Mouse (Mus musculus) embryonic fibroblast, embryonic 13.5 days (primary cell): ENCODE data around the gene Nup210l.

Source experiments
- CTCF ChIP-seq: IDR thresholded peaks from 2 replicates; pipeline ENCODE4 v1.5.1; 2011; ENCODE audit warnings: mild to moderate bottlenecking, control low read depth, low read length, moderate library complexity, borderline replicate concordance; ENCODE audit not compliant: insufficient read depth
- POLR2A ChIP-seq: IDR thresholded peaks from 2 replicates; pipeline ENCODE4 v1.6.1; 2011; ENCODE audit warnings: low read depth, mild to moderate bottlenecking, control low read depth, low read length, moderate library complexity

- TF ChIP-seq POLR2A (no peak), CTCF (no peak)
These were observed 119.0 kb downstream of the Nup210l start for GRCm38 (mm10) chr3:90222941-90223340.
